Mouse (Mus musculus): ENCODE data around the gene Asb1.

- TF ChIP-seq USF1 (IDR thresholded peaks at IDR 0.05; ENCODE audit: low read depth), result no peak
- TF ChIP-seq MAX (IDR thresholded peaks at IDR 0.05; ENCODE audit: low read depth), result no peak
- no peak for TF ChIP-seq MYOG (IDR thresholded peaks at IDR 0.05; ENCODE audit: control insufficient read depth in 1 of 3, insufficient read depth in 1 of 3, insufficient read length in 2 of 3, low read depth in 2 of 3)
- TF ChIP-seq POLR2AphosphoS2 (IDR thresholded peaks at IDR 0.05; ENCODE audit: insufficient read length, low read depth), result no peak
Measured at GRCm38 (mm10) chr1:91567269-91567668, 26.9 kb downstream of the Asb1 start.

Measured in myocyte (in vitro differentiated cells).